Mouse (Mus musculus) G1E (cell line): ENCODE measurements around the gene Coa4. TPM values are rescaled to one million over a fixed set of nuclear protein-coding genes. Genes with fewer than 3 reads are reported as not detected.

Experiments used
- ATAC-seq: 2 replicates; pipeline ENCODE4 v1.8.0; 2016; ENCODE audit warnings: mild to moderate bottlenecking; ENCODE audit not compliant: insufficient number of reproducible peaks, poor library complexity, low FRiP score, severe bottlenecking; ENCODE audit errors: extremely low read depth
- DNase-seq: peaks from one replicate; pipeline ENCODE4 v3.0.0; 2012; ENCODE audit warnings: low spot score
- H3K27me3 ChIP-seq: 2 replicates; pipeline ENCODE4 v1.6.1; 2012; ENCODE audit warnings: mild to moderate bottlenecking, low read length, inconsistent platforms; ENCODE audit not compliant: insufficient read depth
- H3K36me3 ChIP-seq: replicated peaks from 2 replicates; pipeline ENCODE3; 2012; ENCODE audit warnings: mild to moderate bottlenecking, inconsistent platforms
- H3K4me1 ChIP-seq: 2 replicates; pipeline ENCODE4 v1.6.1; 2012; ENCODE audit warnings: low read depth, low read length, inconsistent platforms, mixed read lengths; ENCODE audit not compliant: insufficient read depth
- H3K4me3 ChIP-seq: 2 replicates; pipeline ENCODE4 v1.5.1; 2012; ENCODE audit warnings: low read depth, mild to moderate bottlenecking, inconsistent platforms, low read length, moderate library complexity, mixed read lengths
- H3K9me3 ChIP-seq: replicated peaks from 2 replicates; pipeline ENCODE4 v1.6.1; 2012; ENCODE audit warnings: inconsistent platforms
- CTCF ChIP-seq: IDR thresholded peaks from 2 replicates; pipeline ENCODE4 v1.5.1; 2012; ENCODE audit warnings: low read depth, low read length, inconsistent platforms, mixed read lengths
- GATA1 ChIP-seq: IDR thresholded peaks from 2 replicates; pipeline ENCODE4 v1.6.1; 2012; ENCODE audit warnings: borderline replicate concordance, low read length, inconsistent platforms, mixed read lengths
- GATA2 ChIP-seq: IDR thresholded peaks from 2 replicates; pipeline ENCODE4 v1.6.1; 2012; ENCODE audit warnings: low read depth, low read length, inconsistent platforms, borderline replicate concordance
- POLR2AphosphoS5 ChIP-seq: IDR thresholded peaks from 2 replicates; pipeline ENCODE4 v1.6.1; 2012; ENCODE audit warnings: low read depth, low read length, inconsistent platforms; ENCODE audit not compliant: insufficient replicate concordance
- TAL1 ChIP-seq: conservative IDR thresholded peaks from 2 replicates; pipeline ENCODE4 v1.6.1; 2012; ENCODE audit warnings: low read depth, low read length, inconsistent platforms, mixed read lengths
- polyA plus RNA-seq: library from polyadenylated mRNA; stranded (reverse); fragments of >175 nt; gene quantifications from 2 replicates; pipeline ENCODE4 v1.2.3, GENCODE M21; 2012
- total RNA-seq, 2 experiments: library from RNA; stranded (forward) in 1 of 2; stranded (reverse) in 1 of 2; fragments of 200-1000 nt in 1 of 2; fragments of >200 nt in 1 of 2; fragmentation: Nextera tagmentation in 1 of 2; gene quantifications; 2 replicates each; pipeline ENCODE4 v1.2.3; 2014 to 2017

Gene Coa4
- total and polyA plus RNA-seq, 3 experiments, result 9.1 to 22.0 (median 20.0) TPM

DNA sequence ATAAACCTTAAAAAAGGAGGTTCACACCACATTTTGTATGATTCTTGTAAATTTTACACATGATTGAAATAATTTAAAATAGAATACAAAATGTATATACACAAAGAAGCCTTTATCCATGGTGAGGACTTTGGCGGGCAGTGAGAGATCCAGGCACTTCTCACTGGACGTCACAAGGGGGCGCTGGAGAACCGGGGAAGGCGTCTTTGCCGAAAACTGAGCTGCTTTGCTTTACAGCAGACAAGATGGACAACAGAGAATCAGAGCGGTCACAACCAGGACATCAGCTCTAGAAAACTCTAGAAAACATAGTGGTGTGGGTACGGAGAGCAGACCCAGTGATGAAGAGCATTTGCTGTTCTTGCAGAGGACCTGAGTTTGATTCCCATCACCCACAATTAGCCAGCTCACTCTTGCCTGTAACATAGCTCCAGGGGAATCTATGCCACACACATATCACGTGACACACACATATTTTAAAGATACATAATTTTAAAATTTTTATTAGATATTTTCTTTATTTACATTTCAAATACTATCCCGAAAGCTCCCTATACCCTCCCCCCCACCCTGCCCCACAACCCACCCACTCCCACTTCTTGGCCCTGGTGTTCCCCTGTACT lies 16.1 kb upstream of the Coa4 start:
- DNase-seq (no peak), ATAC-seq (no peak)
- Histone ChIP-seq H3K9me3 (peaks cover 4% of the 10 kb centered on the region; the same call in 1 of the 2 replicates), H3K4me1 (peaks cover 15% of the 10 kb centered on the region), H3K36me3 (no peaks in the 10 kb centered on the region), H3K4me3 (no peak overlapping the region), H3K27me3 (peaks cover 29% of the 10 kb centered on the region)
- TF ChIP-seq CTCF (peak; percentile 83), POLR2AphosphoS5 (no peak)

DNA sequence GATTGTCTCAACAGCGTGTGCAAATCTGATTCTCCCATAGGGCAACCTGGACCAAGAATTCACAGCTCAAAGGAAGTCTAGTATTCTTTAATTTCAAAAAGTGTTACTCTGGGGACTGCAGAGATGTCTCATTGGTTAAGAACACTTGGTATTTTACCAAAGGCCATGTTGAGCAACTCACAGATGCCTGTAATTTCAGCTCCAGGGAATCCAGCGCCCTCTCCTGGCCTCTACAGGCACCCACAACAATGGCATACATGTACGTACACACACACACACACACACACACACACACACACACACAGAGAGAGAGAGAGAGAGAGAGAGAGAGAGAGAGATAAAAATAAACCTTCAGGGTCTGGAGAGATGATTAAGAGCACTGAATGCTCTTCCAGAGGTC lies 14.6 kb upstream of the Coa4 start:
- Histone ChIP-seq H3K27me3 (peaks cover 29% of the 10 kb centered on the region), H3K36me3 (no peaks in the 10 kb centered on the region), H3K4me1 (peaks cover 13% of the 10 kb centered on the region), H3K9me3 (peaks cover 4% of the 10 kb centered on the region; the same call in 1 of the 2 replicates), H3K4me3 (no peak overlapping the region)
- TF ChIP-seq GATA1 (no peak), TAL1 (no peak), POLR2AphosphoS5 (no peak), GATA2 (no peak), CTCF (no peak)
- DNase-seq, result no peak
- ATAC-seq, result no peak

DNA sequence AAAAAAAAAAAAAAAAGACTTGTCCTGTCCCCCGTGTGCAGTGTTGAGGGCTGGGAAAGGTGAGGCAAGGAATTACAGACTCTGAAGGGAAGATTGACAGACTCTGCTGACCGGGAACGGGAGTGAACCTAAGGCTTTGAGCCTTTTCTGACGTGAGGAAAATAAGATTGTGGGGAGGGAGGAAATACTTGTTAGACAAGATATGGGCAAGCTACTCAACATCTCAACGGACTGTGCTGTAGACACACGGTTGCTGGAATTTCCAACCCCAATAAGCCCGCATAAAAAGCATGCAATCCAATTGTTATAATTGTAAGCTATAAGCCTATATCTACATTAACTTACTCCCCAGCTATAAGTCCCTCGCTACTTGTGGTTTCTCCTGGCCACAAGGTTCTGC lies 12.2 kb upstream of the Coa4 start:
- no peaks in the 10 kb centered on the region for H3K36me3 ChIP-seq
- no peak overlapping the region for H3K4me3 ChIP-seq
- ATAC-seq, result no peak
- TF ChIP-seq TAL1, result no peak
- TF ChIP-seq POLR2AphosphoS5, result no peak
- TF ChIP-seq GATA2, result no peak
- no peak for TF ChIP-seq CTCF
- TF ChIP-seq GATA1, result no peak
- H3K27me3 ChIP-seq, result peaks cover 21% of the 10 kb centered on the region
- H3K9me3 ChIP-seq, result peaks cover 4% of the 10 kb centered on the region; the same call in 1 of the 2 replicates
- DNase-seq, result no peak
- H3K4me1 ChIP-seq, result peaks cover 8% of the 10 kb centered on the region

DNA sequence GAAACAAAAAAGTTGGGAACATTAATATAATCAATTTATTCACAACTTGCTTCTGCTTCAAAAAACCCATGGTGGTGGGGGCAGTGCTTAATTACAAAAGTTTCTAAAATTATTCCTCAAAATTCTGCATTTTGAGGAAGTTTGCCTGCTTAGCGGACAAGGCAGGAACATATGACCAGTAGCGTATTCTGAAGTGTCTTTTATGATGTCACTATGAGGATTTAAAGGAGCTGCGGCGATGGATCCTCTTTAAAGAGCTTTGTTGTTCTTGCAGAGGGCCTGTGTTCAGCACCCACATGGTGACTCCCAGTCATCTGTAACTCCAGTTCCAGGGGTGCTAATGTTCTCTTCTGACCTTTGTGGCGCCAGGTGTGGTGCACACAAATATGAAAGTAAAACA lies 6.1 kb upstream of the Coa4 start:
- ATAC-seq, result no peak
- no peaks in the 10 kb centered on the region for H3K9me3 ChIP-seq
- TF ChIP-seq GATA1 (no peak), TAL1 (no peak)

DNA sequence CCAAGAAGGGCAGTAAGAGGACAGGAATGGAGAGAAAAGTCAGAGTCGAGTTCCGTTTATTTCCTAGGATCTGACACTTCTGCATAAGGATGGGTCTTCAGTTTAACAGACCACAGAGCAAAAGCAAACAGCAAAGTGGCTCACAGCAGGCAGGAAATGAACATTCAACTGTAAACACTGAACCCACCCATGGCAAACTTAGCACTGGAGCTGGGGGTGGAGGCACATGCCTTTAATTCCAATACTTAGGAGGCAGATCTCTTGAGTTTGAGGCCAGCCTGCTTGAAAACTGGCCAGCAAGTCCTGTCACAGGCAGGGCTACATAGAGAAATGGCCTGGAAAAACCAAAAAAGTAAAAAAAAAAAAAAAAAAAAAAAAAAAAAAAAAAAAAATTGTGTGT lies 3.4 kb upstream of the Coa4 start:
- Histone ChIP-seq H3K4me1 (peaks cover 16% of the 10 kb centered on the region), H3K27me3 (0 out of 2 replicates have a peak, but pooled peaks cover under 1% of the 10 kb centered on the region), H3K9me3 (no peaks in the 10 kb centered on the region), H3K4me3 (no peak overlapping the region), H3K36me3 (peaks cover 6% of the 10 kb centered on the region)
- DNase-seq, result no peak
- no peak for TF ChIP-seq GATA2
- no peak for TF ChIP-seq TAL1
- no peak for ATAC-seq

More for the DNA sequence above, 6.1 kb upstream of the Coa4 start:
- Histone ChIP-seq H3K4me3 (no peak overlapping the region), H3K4me1 (no peaks in the 10 kb centered on the region; the same call in 1 of the 2 replicates), H3K36me3 (peaks cover 6% of the 10 kb centered on the region), H3K27me3 (peaks cover 7% of the 10 kb centered on the region)
- DNase-seq, result no peak

DNA sequence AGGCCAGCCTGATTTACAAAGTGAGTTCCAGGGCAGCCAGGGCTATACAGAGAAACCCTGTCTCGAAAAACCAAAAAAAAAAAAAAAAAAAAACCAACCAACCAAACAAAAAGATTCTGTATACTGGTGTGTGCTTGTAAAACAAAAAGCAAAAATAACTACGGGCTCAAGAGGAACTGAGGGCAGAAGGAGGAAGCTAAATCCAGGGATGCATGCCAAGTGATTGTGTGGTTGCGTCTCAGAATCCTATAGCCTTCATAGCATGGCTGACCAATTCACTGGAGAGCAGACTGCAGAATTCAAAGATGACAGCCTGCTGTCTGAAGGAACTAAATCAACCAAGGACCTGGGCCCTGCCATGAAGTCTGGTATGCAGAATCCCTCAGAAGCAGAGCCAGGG lies 2.7 kb upstream of the Coa4 start:
- Histone ChIP-seq H3K4me3 (no peak overlapping the region), H3K27me3 (no peaks in the 10 kb centered on the region), H3K36me3 (peaks cover 12% of the 10 kb centered on the region), H3K4me1 (peaks cover 16% of the 10 kb centered on the region), H3K9me3 (no peaks in the 10 kb centered on the region)
- no peak for ATAC-seq
- TF ChIP-seq POLR2AphosphoS5, result no peak
- TF ChIP-seq CTCF, result no peak
- no peak for TF ChIP-seq GATA1
- TF ChIP-seq TAL1, result no peak
- no peak for TF ChIP-seq GATA2
- DNase-seq, result no peak

DNA sequence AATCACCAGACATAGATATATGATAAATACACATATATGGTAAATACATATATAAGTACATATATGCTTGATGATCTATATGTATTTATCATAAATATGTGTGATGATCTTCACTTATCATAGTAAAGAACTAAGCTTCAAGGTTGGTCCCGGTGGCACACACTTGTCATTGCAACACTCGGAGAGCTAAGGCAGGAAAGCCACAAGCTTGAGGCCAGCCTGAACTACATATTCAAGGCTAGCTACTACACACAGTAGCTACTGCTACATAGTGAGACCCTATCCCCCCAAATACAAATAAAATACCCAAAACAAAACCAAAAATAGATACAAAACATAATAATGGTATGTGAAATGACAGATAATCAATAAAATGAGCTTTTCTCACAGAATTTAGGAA lies 1.0 kb upstream of the Coa4 start:
- Histone ChIP-seq H3K36me3 (peaks cover 27% of the 10 kb centered on the region), H3K9me3 (no peaks in the 10 kb centered on the region), H3K4me3 (no peak overlapping the region), H3K4me1 (peaks cover 16% of the 10 kb centered on the region), H3K27me3 (no peaks in the 10 kb centered on the region)
- DNase-seq (no peak), ATAC-seq (no peak)
- no peak for TF ChIP-seq GATA1
- TF ChIP-seq GATA2, result no peak
- TF ChIP-seq CTCF, result no peak
- no peak for TF ChIP-seq TAL1
- TF ChIP-seq POLR2AphosphoS5, result no peak
